8 mouse cellular contexts compared by ENCODE assay signal in genomic region chr14:33447027-33447569, GRCm38 (mm10). TPM values are rescaled to one million over a fixed set of nuclear protein-coding genes. Genes with fewer than 3 reads are reported as not detected.
DNase-seq lines count a peak whose midpoint lies in the region; ATAC-seq lines count a peak whose summit lies in the region.

Gene Mapk8, minus strand, starts transcription at chr14:33447158.

- no peaks in the 10 kb centered on the region for H3K9me3 ChIP-seq in hindbrain, embryonic 13.5 days

- H3K36me3 ChIP-seq in hindbrain, embryonic 13.5 days = no peaks in the 10 kb centered on the region

- DNase-seq in Muller cell, postnatal 12 days (ENCODE audit: inconsistent ontology term) = peak; percentile 98
- DNase-seq in cerebellum, adult 9-11 months = peak; percentile 95
- DNase-seq in frontal cortex, postnatal 10 days (ENCODE audit: low spot score in 2 of 2) = peak; percentile 94 to 97
- DNase-seq in layer of hippocampus, postnatal 25 days (ENCODE audit: extremely low spot score in 1 of 2, low spot score in 1 of 2) = peak; percentile 88 to 94
- DNase-seq in lung, postnatal 25 days (ENCODE audit: low spot score) = peak; percentile 97
- DNase-seq in retina, embryonic 14.5 days (ENCODE audit: low spot score) = peak; percentile 98
- peak; percentile 100 for DNase-seq in thymus, postnatal 4 days

- peak; percentile 98 for ATAC-seq in hindbrain, embryonic 13.5 days (ENCODE audit: low FRiP score)

- H3K27me3 ChIP-seq in hindbrain, embryonic 13.5 days = peaks cover 35% of the 10 kb centered on the region

- H3K9ac ChIP-seq in hindbrain, embryonic 13.5 days = peak within 1 kb of the TSS; percentile 94

- H3K4me2 ChIP-seq in hindbrain, embryonic 13.5 days = peak within 1 kb of the TSS; percentile 68

- peak within 1 kb of the TSS; percentile 84 for H3K4me3 ChIP-seq in hindbrain, embryonic 13.5 days

- under 1% methylated on average over 47 of the region's 70 CpGs for WGBS in hindbrain, embryonic 13.5 days

- H3K4me1 ChIP-seq in hindbrain, embryonic 13.5 days (replicated peaks) = peaks cover 18% of the 10 kb centered on the region

- peak within 1 kb of the TSS; percentile 96 for H3K27ac ChIP-seq in hindbrain, embryonic 13.5 days

RNA-seq across cellular contexts. Expression of gene Mapk8, which starts in this region (rescaled TPM):
- polyA plus RNA-seq in hindbrain, embryonic 13.5 days (2015; fragmentation: Nextera tagmentation; extraction: Ambion mirVana) = 41.4 and 45.0 TPM in 2 replicates
- total RNA-seq in layer of hippocampus, postnatal 25 days (2021) = 10 to 100 TPM; 84.8 to 91.9 TPM

Comparison
In these comparisons a context has a peak if more than half of its experiments do, and no peak if none do; other contexts are left out.
1. Peak in every context shown above with its lines: DNase-seq, ATAC-seq, H3K4me3 ChIP-seq and H3K27ac ChIP-seq.